Mouse (Mus musculus): Measurements from ENCODE around the gene Lrch1.

Gene Lrch1

DNA sequence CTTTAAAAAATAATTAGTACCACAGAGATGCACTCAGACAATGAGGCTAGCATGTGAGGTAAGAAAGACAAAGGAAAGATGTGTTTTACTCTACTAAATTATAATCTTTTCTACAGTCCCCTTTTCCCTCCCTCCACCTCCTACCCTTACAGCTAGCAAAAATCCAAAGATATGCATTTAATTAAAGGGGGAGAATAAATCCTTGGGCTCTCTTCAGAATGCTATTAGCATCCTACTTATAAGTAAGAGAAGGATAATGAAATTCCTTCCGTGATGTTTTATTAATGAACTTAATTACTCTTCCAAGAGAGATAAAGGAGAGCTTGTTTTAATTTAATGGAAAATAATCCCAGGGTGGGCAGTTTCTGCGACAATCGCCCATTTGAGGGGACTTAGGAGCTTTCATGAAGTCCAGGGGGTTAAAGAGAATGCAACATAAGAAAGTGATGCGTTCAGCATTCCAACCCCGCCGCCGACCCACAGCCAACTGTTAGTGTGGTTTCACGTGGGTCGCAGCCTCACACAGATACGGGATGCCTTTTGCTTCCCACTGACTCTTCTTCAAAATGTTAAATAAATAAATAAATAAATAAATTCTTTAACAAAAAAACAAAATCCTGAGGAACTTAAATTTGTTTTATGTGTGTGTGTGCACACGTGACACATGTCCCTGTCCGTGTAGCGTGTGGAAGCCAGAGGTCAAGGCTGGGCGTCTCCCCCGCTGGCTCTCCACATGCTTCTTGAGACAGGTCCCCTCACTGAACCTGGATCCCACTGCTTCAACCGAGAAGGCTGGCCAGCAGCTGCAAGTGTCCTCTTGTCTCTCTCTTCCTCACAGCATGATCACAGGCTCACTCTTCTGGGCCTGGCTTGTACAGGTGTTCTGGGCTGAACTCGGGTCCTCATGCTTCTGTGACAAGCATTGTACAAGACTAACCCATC, 132.6 kb downstream of the Lrch1 start:
- no peak for DNase-seq (ENCODE audit: low read depth, low spot score)

DNA sequence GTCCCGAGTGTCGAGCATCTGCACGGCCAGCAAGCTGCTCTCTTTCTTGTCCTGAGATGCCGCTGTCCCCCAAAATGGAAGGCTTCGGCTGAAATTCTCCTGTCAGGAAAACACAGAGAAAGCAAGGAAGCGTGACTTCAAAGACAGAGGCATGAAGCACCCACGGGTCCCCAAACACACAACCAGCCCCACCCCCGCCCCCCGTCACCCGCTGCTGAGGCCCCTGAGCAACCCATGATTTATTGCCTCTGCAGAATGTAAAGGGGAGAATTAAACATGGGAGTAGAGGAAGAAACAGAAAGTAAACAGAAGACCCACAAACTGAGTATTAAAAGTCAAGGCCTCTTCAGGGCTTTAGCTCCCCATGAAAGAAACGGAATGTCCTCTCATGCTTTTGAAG, 136.1 kb downstream of the Lrch1 start:
- no peak for DNase-seq (ENCODE audit: low read depth, low spot score)

DNA sequence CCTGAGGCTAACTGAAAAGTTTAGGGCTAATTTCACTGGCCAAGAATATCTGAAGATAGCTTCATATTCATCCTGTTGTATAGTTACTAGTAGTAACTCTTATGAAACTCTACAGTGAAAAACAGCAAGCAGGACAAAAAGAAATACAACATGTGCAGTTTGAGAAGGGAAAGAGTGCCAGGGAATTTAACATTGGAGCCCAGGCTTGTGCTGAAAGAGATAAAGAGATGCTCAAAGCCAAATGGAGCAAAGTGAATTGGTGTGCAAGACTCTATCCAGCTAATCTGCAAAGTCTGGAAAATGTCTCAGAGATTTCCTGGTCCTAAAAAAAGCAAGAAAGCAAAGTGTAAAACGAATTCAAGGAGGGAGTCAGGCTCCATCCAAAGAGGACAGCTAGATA, 145.7 kb downstream of the Lrch1 start:
- no peak for DNase-seq (ENCODE audit: low read depth, low spot score)

DNA sequence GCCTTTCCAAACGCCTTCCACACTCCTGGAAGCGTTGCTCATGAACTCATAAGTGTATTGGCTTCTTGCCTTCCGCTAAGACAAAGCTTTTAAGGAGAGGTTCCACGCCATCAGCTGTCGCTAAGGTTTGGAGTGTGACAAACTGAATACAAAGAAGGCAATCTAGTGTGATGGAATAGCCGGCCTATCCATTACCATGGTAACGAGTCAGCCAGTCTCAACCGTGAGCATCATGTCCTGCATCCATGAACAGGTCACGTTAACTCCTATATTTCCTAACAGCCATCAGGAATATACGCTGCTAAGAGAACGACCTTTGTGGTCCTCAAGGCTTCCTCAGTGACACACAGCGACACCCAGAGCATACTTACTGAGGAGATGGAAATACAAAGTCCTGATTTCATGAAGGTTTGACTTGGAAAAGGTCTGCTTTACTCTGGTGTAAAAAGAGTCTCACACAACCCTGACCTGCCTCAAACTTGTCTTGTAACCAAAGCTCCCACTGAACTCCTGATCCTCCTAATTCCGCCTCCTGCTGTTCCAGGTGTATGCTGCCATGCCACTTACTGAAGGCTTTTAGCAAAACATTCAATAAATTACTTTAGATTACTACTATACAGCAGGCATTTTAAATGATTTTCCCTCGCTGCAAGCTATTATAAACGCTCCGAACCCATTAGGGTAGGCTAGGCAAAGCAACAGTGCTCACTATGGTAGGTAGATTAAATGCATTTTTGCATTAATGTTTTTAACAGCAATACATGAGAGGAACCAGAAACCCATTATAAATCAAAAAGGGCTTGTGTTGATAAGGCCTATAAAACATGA, 149.4 kb downstream of the Lrch1 start:
- DNase-seq (ENCODE audit: low read depth, low spot score), result no peak

DNA sequence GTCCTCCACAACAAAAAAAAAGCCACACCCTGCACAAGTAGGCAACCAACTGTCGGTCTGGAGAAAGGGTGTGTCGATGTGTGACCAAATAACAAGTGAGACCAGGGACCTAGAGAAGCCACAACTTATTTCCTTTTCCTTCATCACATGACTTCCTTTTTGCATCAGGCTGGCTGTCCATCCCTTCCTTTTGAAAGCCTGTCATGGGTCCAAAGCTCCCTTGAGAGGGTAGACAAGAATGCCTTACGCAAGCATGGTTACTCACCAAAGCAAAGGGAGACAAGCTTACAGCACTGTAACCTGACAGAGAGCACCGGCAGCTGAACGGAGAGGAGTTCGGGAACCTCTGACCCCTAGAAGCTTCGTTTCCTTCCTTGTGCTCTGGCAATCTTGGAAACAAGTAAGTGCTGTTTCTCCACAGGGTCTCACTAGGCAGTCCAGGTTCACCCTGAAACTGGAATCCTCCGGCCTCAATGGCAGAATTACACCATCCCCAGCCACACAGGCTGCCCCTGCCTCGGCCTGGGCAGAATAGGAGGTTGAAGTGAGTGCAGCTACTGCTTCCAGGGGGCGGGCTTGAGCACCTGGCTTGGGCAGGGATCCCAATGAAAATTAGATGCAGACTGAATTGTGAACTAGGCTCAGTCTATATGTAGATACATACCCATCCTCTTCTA, 150.2 kb downstream of the Lrch1 start:
- no peak for DNase-seq (ENCODE audit: low read depth, low spot score)

DNA sequence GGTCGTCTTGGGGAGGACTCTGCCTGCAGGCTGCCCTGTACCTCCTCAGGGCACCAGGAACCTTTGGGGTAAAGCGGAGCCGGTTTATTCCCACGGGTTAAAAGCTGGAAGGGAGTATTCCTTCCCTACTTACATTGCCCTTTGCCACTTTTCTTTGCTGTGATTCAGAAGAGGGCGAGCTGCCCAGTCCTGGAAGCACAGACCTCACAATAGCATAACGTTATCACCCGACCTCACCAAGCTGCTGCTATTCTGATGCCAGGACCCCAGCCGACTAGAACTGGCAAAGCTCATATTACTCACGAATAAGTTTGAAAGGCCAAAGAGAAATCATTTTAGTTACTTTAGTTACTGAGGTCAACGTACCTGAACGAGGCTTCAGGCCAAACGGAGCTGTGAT, 152.7 kb downstream of the Lrch1 start:
- no peak for DNase-seq (ENCODE audit: low read depth, low spot score)

DNA sequence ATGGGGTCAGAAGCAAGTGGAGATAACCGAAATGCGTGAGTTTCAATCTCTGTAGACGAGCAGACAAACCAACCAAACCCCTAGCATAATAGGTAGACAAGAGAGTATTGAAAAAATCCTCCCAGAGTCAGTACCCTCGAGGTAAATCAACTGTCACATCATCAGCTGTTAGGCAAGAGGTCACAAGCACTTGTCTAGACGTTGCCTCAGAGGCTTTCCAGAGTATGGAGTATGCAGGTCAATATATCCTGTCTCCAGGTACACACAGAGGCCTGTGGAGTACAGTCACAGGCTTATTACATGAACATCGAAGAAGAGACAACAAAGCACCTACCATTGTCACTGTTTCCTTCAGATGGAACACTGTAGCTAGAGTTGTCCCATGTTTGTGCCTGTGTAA, 154.9 kb downstream of the Lrch1 start:
- DNase-seq (ENCODE audit: low read depth, low spot score), result no peak

DNA sequence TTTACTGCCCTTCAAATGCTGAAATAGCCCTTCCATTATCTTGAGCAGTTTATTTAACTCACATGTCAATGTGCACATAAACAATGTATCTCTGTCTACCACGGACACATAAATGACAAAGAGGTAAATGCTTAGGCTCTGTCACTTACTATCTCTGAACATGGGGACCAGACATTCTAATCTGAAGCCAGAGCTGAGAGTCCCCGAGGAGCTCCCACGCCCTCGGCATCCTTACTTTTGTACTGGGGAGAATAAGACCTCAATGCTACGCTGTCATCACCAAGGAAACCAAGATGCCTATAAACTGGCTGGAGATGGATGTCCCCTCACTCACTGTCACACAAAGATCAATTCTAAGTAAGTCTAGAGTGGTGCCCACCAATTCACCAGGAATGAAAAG, 157.1 kb downstream of the Lrch1 start:
- no peak for DNase-seq (ENCODE audit: low read depth, low spot score)

DNA sequence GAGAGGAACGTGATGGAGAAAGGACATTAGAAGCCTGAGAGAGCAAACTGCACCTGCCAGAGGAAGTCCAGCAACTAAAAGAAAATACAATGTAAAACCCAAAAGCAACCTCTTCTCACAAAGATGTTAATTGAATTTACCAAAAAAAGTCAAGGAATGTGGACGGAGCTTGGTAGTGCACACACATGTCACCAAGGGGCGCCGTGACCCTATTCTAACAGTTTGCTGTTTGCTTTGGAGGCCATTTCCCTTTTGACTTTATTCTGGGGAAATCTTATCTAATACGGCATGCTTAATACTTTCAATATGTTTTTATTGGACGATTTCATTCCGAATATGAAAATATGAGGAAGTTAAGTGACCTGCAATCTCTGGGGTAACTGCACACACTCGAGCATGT, 158.9 kb downstream of the Lrch1 start:
- DNase-seq (ENCODE audit: low read depth, low spot score), result no peak

DNA sequence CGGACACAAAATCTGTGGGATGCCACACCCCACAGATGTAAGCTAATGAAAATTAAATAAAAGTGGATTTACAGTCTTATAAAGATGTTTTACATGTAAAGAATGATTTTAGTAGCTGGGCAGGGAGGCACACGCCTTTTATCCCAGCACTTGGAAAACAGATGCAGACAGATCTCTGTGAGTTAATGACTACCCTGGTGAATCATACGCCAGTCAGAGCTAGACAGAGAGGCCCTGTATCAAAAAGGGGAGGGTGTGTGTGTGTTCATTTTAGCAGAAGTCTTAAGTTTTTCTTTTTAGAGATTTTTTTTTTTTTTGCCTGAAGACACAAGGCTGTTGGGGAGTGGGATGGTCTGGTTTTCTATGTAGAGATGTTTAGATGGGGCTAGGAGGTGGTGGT, 160.0 kb downstream of the Lrch1 start:
- no peak for DNase-seq (ENCODE audit: low read depth, low spot score)

DNA sequence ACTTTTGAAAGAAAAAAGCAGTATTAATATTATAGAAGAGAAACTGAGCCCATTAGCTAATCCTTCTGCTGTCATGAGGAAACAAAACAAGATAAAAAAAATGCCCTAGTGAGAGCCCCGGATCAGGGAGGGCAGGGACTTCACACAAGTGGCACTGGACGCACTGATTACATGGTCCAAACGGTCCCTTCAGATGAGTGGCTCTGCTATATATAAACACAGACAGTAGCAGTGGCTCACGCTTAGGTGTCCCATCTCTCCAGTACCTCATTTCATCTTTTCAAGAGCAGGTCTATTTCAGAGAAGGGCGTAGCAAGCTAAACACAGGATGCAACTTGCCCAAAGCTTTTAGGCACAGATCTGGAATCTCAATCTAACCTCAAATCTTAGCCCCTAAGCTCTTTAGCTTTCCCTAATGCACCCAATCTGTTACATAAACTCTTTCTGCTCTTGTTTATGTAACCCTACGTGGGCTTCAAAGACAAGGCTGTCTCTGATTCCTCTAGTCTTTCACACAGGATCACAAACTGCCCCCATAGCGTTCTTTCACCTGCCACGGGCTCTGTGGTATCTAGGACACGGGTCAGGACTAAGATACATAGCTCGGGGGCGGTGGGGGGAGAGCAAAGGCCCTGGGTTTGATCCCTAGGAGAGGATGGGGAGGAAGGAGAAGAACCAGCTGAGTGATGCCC, 163.3 kb downstream of the Lrch1 start:
- no peak for DNase-seq (ENCODE audit: low read depth, low spot score)

DNA sequence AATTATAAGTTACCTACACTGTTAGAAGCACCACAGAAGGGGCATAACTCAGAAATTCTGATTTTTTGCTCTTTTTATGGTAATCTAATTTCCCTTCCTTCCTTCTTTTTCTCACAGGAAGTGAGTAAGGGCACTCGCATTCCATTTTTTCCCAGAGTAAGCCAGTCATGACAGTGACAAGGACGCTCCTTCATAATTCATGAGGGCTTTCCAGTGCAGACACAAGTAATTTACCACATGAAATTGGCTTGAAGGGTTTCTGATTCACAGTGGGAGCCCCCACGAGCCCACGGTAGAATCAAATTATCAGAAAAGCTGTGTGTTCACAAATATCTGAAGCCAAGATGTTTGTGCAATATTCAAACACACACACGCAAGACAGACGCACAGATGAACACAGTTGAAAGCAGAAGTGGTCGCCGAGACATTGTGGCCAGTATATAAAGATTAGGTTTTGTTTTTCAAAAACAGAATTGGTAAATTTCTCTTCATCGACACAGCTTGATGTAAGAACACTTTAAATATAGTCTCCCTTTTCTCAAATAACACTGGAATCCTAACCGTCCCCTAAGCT, 173.5 kb downstream of the Lrch1 start:
- DNase-seq (ENCODE audit: low read depth, low spot score), result no peak

DNA sequence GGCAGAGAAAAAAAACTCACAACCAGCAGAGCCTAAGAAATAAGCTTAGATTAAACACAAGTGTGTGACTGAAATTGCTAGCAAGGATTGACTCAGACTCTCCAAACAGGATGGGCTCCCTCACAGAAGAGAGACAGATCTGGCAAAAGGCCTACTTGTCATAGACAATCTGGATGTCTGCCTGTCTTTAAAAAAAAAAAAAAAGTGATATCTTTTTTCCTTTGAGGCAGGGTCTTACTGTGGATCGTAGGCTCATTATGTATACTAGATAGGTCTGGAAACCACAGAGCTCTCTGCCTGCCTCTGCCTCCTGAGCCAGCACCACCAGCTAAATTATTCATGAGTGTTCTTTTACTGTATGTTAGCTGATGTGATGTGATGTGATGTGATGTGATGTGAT, 179.8 kb downstream of the Lrch1 start:
- DNase-seq (ENCODE audit: low read depth, low spot score), result no peak

DNA sequence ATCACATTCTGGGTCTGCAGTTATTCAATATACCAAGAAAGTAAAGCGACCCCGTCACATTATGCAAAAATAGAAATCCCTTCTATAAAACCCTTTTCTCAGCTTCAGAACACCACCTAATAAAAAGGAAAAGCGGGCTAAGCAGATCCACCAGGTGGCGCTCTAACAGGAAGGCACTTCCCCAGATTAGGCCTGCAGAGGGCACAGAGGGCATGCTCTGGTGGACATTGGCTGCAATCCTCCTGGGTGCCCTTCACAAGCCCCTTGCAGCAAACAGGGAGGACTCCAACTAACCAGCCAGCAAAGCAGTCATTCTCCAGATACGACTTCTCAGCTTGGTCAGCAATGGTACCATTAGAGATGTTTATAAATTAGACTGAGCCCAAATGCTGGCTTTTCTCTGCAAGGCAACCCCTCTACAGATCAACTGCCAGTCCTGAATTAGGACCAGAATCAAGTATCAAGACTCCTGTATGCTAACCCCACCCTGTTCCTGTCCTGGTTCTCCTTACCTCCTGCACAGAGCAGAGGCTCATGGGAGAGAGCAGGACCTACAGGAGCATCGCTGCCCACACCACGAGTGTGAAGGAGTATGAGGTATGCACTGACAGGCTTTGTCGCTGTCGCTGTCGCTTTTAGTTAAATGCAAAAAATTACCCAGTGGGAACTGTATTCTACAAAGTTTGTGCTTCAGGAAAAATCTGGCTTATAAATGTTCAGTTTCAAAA, 183.3 kb downstream of the Lrch1 start:
- DNase-seq (ENCODE audit: low read depth, low spot score), result peak; percentile 52

DNA sequence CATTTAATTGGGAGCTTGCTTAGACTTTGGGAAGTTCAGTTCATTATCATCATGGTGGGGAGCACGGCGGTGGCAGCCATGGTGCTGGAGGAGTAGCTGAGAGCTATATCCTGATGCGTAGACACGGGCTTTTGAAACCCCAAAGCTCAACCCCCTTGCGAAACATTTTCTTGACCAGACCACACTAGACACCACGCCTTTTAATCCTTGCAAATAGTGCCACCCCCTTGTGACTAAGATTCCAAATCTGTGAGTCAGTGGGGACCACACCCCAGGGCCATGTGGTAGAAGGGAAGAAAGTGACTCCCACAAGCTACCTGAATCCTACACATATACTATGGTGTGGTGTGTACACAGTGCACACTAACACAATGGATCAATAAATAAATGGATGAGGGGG, 210.8 kb downstream of the Lrch1 start:
- DNase-seq (ENCODE audit: low read depth, low spot score), result no peak

DNA sequence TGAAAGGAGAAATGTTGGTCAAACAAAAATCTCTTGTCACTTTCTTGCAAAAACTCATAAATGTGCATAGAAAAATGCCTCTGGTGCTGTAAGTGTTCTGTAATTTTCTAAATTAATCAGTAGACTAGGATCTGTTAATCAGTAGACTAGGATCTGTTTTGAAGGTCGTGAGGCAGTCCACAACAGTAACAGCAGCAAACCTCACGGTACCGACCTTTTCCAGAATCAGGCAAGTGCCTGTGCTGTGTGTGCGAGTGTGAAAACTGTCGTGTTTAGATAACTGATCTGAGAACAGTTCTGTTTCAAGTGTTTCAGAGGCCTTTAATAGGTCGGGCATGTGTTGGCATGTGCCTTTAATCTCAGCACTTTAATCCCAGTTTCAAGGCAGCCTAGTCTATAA, 212.2 kb downstream of the Lrch1 start:
- DNase-seq (ENCODE audit: low read depth, low spot score), result no peak

DNA sequence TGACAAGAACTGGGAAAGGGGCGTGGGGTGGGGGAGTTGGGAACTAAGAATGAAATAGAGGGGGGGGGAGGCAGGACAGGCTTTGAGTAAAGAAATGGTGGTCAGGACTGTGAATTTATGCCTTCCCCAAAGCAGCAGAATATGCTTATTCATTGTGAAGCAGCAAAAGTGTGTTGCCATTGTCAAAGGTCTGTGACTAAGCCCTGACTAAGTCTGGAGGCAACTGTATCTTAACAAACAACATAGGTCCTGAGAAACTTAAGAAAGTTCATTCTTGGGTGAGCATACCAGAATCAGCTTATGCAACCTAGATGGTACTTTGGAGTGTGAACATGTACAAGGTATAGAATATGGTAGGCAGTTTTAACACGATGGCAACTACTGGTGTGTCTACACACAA, 214.3 kb downstream of the Lrch1 start:
- peak; percentile 36 for DNase-seq (ENCODE audit: low read depth, low spot score)

DNA sequence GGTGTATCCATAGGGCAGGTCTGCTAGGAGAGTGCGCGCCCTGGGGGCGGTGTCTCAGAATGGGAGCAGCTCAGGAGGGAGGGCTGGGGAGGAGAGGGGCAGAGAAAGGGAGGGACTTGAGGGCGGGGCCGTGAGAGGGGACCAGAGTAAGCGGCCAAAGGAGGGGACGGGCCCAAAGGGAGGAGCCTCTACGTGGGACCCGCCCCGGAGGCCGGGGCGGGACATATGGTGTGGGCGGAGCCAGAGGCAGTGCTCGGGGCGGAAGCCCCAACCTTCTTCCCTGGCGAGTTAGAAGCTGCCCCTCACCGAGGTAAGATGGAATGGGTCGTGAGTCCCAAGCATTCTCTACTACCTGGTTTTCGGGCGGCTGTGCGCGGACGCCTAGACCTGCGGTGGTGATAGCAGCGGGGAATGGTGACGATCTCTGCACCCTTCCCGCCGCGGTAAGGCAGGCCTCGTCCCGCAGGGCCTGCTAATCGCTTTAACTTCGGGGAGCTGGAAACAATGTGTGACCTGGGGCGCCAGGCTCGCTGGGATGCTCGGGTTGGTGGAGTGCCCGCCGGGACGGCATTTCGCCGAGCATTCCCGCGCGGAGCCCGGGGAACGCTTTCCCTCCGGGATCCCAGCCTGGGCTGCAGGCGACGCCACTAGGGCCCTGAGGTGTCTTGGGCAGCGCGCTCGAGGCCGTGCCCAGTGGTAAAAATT, 215.4 kb downstream of the Lrch1 start, which contains the start of gene Esd:
Gene Esd, plus strand, starts transcription at position 219 of the 705 bp plus-strand sequence.
- DNase-seq (ENCODE audit: low read depth, low spot score), result peak; percentile 85

DNA sequence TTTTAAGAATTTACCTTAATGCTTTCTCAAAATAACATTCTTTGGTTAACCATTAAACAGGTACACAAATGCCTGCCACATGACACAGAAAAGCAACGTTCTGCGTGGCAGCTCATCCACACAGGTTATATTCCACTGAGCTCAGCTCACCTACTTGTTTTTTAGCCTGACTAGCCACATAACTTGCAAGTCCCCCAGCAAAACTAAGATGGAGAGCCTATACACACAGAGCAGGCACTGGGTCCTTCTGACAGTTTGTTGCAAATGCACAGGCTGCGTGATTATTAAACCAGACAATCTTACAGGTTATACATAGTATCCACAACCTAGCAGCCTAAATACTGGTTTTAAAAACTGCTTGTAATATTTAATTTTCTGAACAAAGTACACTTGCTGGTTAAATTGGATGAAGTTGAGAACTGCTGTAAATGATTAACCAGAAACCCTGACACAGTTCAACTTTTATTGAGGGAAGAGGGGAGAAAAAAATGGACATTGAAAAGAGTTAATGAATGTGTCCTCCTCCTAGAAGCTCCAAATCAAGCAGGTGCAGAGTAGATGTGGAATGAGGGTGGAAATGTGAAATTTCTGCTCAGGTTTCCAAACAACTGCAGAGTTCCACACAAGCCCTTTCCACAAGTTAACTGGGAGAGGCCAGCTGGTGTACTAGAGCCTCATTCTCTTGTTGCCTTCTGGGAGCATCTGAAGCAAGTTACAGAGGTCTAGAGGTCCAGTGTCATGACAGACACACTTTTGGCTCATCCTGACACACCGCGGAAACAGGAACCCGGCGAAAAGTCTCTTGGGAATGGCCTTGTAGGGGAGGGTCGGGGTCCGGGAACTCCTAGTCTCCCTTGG, 216.2 kb downstream of the Lrch1 start:
- DNase-seq (ENCODE audit: low read depth, low spot score), result no peak
